Comparison of ENCODE assay signal across 8 mouse cellular contexts in the genomic region with DNA sequence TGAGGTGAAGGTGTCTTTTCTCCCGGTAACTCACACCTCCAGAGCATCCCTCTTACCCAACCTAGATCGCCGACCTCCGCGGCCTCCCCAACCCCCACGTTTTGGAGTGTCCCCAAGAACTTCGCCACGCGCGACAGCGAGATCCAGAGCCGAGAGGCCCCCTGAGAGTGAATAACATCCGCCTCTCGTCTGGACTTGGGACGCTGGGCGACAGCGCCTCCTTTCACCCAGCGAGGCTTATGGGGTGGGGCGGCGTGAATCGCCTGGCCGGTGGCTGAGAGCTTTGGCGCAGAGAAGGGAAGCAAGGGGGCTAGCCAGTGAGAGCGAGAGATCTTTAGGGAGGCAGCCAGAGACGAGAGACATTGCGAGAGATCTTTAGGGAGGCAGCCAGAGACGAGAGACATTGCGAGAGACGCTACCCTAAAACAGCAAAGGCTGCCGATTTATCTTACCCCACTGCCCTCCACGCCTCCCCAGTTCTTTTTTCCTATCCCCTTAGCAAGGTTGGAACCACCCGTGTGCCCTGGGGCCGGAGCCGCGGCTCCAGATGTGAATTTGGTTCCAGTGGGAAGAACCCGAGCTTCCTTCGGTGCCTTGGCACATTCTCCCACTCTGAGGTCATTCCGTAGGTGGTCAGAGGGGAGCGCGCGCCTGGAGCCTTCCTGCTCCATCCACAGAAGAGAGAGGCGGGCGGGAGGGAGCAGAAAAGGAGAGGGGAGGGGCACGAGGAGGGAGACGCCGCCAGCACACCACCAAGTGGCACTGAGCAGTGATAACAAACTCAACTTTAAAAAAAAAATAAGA. TPM values are rescaled to one million over a fixed set of nuclear protein-coding genes. Genes with fewer than 3 reads are reported as not detected.
DNase-seq lines count a peak whose midpoint lies in the region; ATAC-seq lines count a peak whose summit lies in the region.

No protein-coding gene starts in this region.

- H3K9ac ChIP-seq in hindbrain, embryonic 16.5 days (ENCODE audit: low read depth, low read length), result peak overlapping the region; percentile 82

- H3K4me3 ChIP-seq in hindbrain, embryonic 16.5 days (ENCODE audit: low read length), result peak overlapping the region; percentile 53
- peak overlapping the region; percentile 97 for H3K4me3 ChIP-seq in midbrain, embryonic 10.5 days

- H3K9me3 ChIP-seq in hindbrain, embryonic 16.5 days (ENCODE audit: control insufficient read depth, low read length), result no peaks in the 10 kb centered on the region
- H3K9me3 ChIP-seq in midbrain, embryonic 10.5 days (replicated peaks), result no peaks in the 10 kb centered on the region

- ATAC-seq in hindbrain, embryonic 16.5 days, result peak; percentile 21; the same call in 1 of the 2 replicates

- DNase-seq in left cerebral cortex, adult 18-20 months (ENCODE audit: low spot score in 2 of 2), result peak; percentile 53 to 62
- DNase-seq in left cerebral cortex, adult 11 months (ENCODE audit: low spot score), result no peak
- peak; percentile 49 to 64 for DNase-seq in cerebellum, postnatal 36 days
- DNase-seq in gastrocnemius, adult 8-10 months (ENCODE audit: low spot score in 2 of 2), result peak; percentile 55 to 65
- peak; percentile 62 for DNase-seq in left cerebral cortex, postnatal 36 days (ENCODE audit: low spot score in 2 of 2)
- DNase-seq in midbrain, embryonic 10.5 days (ENCODE audit: low spot score), result peak; percentile 83
- DNase-seq in skeletal muscle tissue, adult 2 months (ENCODE audit: low read depth, low spot score), result peak; percentile 74

- peak overlapping the region; percentile 83 for H3K27ac ChIP-seq in hindbrain, embryonic 16.5 days (ENCODE audit: low read depth, low read length)
- H3K27ac ChIP-seq in midbrain, embryonic 10.5 days (replicated peaks), result peak overlapping the region; percentile 96

- H3K4me1 ChIP-seq in hindbrain, embryonic 16.5 days (ENCODE audit: control insufficient read depth, insufficient read depth, low read depth, low read length), result peaks cover 22% of the 10 kb centered on the region
- peaks cover 59% of the 10 kb centered on the region for H3K4me1 ChIP-seq in midbrain, embryonic 10.5 days

- intact Hi-C loops in left cerebral cortex, postnatal 36 days (cut with DNase I), result loop anchor here (2.0 to 5.0 kb wide), 3 partner anchors 177 to 324 kb away; no protein-coding TSS in a partner anchor

- under 1% methylated on average over 46 of the region's 46 CpGs for whole genome bisulfite sequencing in hindbrain, embryonic 16.5 days
- WGBS in midbrain, embryonic 10.5 days, result under 1% methylated on average over 46 of the region's 46 CpGs

- H3K4me2 ChIP-seq in hindbrain, embryonic 16.5 days (ENCODE audit: low read length), result peak overlapping the region; percentile 100

- no peaks in the 10 kb centered on the region for H3K27me3 ChIP-seq in hindbrain, embryonic 16.5 days (replicated peaks; ENCODE audit: control insufficient read depth, insufficient read depth, low read length)
- peaks cover 34% of the 10 kb centered on the region for H3K27me3 ChIP-seq in midbrain, embryonic 10.5 days (ENCODE audit: low read depth, poor library complexity, severe bottlenecking)

- H3K36me3 ChIP-seq in hindbrain, embryonic 16.5 days (ENCODE audit: control insufficient read depth, insufficient read depth, low read length), result no peaks in the 10 kb centered on the region
- no peaks in the 10 kb centered on the region for H3K36me3 ChIP-seq in midbrain, embryonic 10.5 days

RNA-seq across cellular contexts. Expression of a gene that starts 3.7 kb away (rescaled TPM):
- 10 to 100 TPM; 30.3 to 30.4 TPM for total RNA-seq in left cerebral cortex, adult 18-20 months (2021)
- total RNA-seq in gastrocnemius, adult 8-10 months (2022), result 1 to 10 TPM in 3 of 4 experiments, under 1 TPM in 1; 0.96 to 1.7 (median 1.4) TPM
- 1.2 and 1.4 TPM in 2 replicates for polyA plus RNA-seq in hindbrain, embryonic 16.5 days (2015; fragmentation: Nextera tagmentation; extraction: Ambion mirVana)
- total RNA-seq in left cerebral cortex, postnatal 36 days (2021), result 10 to 100 TPM; 17.9 to 21.3 TPM
- polyA plus RNA-seq in midbrain, embryonic 10.5 days (2016; fragmentation: Nextera tagmentation; extraction: Ambion mirVana), result 2.0 and 2.3 TPM in 2 replicates

RNA-seq across cellular contexts. Expression of a gene that starts 54.5 kb away (rescaled TPM):
- 100 to 1,000 TPM; 182 to 189 TPM for total RNA-seq in left cerebral cortex, adult 18-20 months (2021)
- 10 to 100 TPM; 55.6 to 70.0 (median 63.9) TPM for total RNA-seq in gastrocnemius, adult 8-10 months (2022)
- polyA plus RNA-seq in hindbrain, embryonic 16.5 days (2015; fragmentation: Nextera tagmentation; extraction: Ambion mirVana), result 153 and 159 TPM in 2 replicates
- total RNA-seq in left cerebral cortex, postnatal 36 days (2021), result 100 to 1,000 TPM; 175 to 182 TPM
- 151 and 152 TPM in 2 replicates for polyA plus RNA-seq in midbrain, embryonic 10.5 days (2016; fragmentation: Nextera tagmentation; extraction: Ambion mirVana)

RNA-seq across cellular contexts. Expression of a gene that starts 54.7 kb away (rescaled TPM):
- total RNA-seq in left cerebral cortex, adult 18-20 months (2021), result 10 to 100 TPM; 53.7 to 57.3 TPM
- total RNA-seq in gastrocnemius, adult 8-10 months (2022), result 100 to 1,000 TPM; 355 to 420 (median 382) TPM
- polyA plus RNA-seq in hindbrain, embryonic 16.5 days (2015; fragmentation: Nextera tagmentation; extraction: Ambion mirVana), result 25.4 and 30.8 TPM in 2 replicates
- 10 to 100 TPM; 46.3 to 54.5 TPM for total RNA-seq in left cerebral cortex, postnatal 36 days (2021)
- 22.5 and 23.7 TPM in 2 replicates for polyA plus RNA-seq in midbrain, embryonic 10.5 days (2016; fragmentation: Nextera tagmentation; extraction: Ambion mirVana)

Comparison
In these comparisons a context has a peak if more than half of its experiments do, and no peak if none do; other contexts are left out.
1. RNA of a gene that starts 3.7 kb away (total RNA-seq): 30.3 to 30.4 TPM in left cerebral cortex, adult 18-20 months and 17.9 to 21.3 TPM in left cerebral cortex, postnatal 36 days; 0.96 to 1.7 TPM in gastrocnemius, adult 8-10 months; every median in the first group is over 4 times any median in the second.
2. RNA of a gene that starts 54.7 kb away (total RNA-seq): 355 to 420 TPM in gastrocnemius, adult 8-10 months; 53.7 to 57.3 TPM in left cerebral cortex, adult 18-20 months and 46.3 to 54.5 TPM in left cerebral cortex, postnatal 36 days; every median in the first group is over 4 times any median in the second.